Mouse (Mus musculus) adipocyte (in vitro differentiated cells): ENCODE results near the gene Gpr1.

ENCODE experiments used
- DNase-seq: peaks from one replicate; pipeline ENCODE4 v3.0.0-alpha.2; 2016; ENCODE audit warnings: low spot score

The Gpr1 gene

DNA sequence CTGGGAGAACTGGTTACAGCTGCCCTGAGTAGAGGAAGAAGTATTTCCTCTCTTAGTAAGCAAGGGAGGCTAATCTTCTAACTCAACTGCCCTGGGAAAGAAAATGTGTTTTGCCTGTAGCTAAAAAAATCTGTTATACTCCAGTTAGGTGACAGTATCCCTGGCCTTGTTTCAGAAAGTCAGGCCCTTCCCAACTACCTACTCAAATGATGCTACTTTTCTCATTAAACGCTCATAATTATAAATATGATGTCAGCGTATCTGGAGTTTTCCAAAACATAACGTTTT is at the start of gene Gpr1:
Gene Gpr1 (minus strand): TSS at position 273 of the 288 bp plus-strand sequence.
- no peak for DNase-seq

DNA sequence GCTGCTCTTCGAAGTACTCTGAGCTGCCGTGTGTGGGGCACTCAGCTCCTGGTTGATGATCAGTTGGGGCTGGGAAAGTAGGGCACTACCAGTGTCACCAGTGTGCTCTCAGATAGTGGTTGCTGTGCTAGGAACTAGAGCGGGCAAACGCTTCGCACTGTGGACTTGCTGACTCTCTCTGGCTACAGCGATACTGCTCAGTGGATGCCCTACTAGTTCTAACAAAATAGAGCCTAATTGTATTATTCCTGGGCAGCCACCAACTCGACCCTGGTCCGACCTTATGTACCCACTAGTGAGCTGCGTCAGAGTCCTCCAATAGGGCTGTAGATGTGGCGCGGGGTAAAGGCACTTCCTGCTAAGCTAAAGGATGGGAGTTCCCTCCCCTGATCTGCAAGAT is 49.3 kb upstream of the Gpr1 start:
- no peak for DNase-seq

DNA sequence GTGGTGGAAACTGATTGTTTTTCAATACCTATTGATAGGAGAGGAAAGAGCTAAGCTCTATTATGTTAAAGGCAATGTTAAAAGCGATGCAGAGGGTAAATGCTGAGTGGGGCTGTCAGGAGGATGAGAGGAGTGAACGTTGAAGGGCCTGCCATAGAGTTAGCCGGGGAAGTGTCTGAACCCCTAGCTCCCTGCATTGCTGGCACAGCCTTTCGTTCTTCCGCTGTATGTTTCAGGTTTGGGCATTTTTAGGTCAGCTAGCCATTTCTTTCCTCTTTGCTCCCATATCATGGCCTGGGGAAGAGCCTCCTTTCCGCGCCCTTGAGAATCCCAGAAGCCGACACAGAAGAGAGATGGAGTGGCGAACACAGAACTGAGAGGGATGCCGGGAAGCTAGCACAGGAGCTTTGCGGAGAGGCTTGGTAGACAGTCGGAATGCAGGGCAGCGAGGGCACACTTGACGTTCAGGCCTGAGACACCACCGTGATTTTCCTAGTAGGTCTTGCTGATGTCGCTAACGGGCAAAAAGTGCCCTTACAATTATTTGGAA is 46.8 kb upstream of the Gpr1 start:
- DNase-seq: no peak

DNA sequence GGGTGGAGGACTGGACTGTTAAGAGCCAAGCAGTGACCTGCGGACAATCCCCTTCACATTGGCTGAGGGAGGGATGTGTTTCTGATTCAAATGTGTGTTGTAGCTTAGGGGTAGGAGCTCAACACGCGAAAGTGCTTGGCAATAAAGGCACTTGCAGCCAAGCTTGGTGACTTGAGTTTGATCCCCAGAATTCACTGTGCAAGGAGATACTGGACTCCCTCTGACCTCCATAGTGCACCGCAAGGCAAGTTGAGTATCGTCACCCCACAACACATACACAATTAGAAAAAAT is 46.3 kb upstream of the Gpr1 start:
- no peak for DNase-seq

DNA sequence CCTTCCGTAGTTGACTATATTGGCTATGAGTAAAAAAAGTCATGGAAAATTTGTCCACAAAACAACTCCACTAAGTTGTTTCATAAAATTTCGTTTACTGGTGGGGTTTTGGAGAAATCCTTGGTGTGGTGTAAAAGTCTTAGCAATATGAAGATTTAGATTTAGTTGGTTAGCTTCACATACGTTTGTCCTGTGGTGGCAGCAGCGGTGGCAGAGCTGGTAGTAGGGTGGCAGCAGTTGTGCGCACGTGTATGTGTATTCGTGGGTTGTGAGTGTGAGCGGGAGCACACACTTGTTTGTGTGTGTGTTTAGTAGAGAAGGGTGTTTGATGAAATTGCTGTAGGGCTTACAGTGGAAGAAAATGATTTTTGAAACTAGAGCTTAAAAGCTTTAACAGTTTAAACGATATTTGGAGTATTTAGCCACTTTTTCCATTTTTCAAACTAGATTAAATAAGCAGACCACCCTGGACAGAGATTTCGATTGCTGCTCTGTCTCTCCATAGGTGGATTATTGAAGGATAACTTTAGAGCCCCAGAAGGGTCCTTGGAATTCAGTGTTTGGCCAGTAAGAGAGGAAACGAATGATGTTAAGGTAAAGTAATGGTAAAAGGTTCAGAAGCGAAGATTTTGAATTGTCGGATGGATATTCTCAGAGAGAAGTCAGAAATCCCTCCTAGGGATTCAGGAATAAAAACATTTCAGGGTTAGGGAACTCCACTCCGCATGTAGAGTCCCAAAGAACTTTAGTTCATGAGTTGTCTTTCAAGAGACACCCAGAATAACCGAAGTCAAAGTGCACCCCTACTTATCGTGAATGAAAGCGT is 45.8 kb upstream of the Gpr1 start:
- no peak for DNase-seq

DNA sequence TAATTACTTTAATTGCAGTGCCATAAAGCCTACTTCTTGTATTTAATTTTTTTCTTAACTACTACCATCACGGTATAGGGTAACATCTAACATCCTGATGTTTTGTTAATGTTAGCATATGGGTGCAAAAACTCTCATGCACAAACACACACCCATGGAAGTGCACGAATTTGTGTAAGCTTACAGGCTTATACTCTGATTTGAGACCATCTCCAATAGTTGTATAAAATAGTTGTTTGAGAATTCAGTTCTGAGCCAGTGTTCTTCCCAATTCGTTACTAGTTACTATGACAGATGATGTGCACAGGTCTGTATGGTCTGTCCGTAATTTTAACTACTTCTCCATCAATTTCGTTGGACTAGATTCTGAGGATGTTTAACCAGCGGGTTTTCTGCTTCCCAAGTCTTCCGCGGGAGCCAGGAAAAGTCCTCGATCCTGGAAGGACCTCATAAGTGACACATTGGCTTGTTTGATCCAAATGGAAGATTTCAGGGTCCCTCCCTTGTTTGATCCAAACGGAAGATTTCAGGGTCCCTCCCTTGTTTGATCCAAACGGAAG is 45.0 kb upstream of the Gpr1 start:
- no peak for DNase-seq

DNA sequence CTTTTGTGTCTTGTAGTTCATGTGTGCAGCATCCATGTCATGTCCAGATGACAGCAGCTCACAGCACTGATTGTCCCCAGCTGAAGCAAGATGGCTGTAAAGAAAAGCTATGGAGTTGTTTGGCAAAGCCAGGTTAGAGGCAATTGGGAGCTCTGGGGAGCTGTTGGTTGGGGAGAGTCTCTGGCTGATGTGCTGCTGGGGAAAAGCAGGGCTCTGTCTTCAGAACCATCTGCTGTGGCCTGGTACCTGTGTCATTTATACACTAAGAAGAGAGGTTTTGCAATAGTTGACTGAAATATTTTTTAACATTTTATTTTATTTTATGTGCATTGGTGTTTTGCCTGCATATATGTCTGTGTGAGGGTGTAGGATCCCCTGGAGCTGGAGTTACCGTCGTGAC is 44.2 kb upstream of the Gpr1 start:
- DNase-seq: no peak

DNA sequence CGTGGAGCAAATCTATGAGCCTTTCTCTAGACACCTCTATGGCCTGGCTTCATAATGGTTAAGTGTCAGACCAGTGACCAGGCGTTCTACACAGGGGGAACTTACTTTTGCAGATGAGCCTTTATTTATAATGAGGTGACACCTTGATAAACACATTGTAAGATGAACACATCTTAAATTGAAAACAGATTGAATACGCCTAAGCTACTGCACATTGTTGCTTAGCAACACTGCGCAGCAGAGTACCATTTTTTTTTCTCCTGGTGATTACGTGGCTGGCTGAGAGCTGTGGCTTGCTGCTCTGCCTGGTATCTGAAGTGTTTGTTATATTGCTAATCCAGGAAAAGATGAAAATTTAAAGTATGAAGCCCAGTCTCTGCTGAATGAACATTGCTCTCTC is 41.7 kb upstream of the Gpr1 start:
- no peak for DNase-seq

DNA sequence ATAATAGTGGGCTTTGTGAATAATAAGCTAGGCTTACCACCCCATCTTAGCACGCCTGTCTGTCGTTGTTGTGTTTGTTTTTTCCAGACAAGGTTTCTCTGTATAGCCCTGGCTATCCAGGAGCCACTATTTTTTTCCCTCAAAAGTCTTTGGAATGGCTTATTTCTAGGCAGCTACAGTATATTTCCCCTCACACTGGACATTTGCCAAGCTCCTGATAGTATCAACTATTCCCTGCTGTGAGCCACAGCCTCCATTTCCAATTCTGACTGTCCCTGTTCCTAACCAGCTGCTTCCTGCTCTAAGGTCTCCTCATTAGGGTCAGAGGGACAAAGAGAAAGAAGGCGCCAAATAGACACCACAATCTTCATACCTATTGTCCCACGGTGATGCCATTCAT is 40.8 kb upstream of the Gpr1 start:
- no peak for DNase-seq

DNA sequence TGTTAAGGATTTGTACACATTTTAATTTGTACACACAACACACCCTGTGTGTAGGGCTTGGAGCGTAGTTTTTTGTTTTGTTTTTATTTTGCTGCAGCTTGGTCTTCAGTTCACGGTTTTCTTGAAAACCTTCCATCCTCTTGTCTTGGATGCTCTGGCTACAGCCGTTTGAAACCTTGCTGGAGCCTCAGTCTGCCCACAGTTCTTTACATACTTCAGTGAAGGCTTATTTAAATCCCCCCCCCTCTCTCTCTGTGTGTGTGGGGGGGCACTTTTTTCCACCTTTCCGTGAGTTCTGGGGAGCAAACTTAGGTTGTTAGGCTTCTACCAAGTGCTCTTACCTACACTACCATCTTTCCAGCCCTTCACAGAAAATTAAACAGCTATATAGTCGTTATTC is 38.9 kb upstream of the Gpr1 start:
- DNase-seq: no peak

DNA sequence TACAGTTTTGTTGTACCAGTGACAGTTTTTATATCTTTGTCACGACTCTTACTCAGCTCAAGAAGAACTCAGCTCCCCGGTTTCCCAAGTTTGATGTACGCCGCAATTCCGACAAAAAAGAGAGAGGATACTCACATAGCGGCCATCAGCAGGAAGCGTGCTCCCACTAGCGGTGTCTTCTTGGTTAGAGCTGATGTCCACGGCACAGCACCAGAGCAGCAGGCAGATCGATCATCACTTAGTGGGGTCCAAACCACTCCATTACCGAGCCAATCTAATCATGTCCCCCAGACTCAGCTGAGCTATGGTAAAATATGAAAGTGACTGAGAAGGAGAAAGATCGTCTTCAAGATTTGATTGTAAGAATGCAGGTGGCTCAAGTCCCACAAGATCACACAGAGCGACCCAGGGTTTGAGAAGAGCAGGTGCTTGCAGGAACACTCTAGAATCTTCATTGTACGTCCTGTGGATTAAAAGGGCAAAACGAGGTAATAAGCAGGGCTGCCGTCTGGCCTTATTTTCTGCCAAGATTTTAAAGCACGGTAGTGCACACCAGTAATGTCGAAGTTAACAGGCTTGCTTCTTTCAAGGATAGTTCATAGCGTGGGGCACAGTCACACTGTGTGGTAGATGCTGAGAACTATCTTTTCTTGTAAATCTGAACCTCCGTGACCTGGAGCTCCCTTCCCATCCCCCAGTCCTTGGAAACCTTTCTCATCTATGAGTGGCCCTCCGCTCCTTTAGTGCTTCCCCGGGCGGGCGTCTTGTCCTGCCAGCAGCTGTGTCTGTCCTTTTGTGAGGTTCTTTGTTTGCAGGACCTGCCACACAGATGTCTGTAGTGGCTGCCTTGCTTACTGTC is 38.2 kb upstream of the Gpr1 start:
- no peak for DNase-seq

DNA sequence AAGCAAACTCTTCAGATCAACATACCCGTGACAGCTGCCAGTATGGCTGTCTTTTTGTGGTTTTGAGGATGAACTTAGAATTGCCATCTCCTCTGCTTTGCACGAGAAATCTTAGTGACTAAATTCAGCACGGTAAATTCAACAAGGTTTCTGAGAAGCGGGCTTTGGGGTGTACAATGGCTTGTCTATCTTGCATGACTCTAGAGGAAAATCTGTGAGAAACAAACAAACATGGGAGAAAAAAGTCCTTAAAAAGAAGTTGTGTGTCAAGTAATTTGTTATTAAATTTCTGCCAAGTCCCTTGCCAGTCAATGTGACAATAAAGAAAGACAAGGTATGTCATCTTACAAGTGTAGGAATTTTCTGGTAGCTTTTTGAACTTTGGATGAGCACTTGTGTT is 34.9 kb upstream of the Gpr1 start:
- DNase-seq: no peak

DNA sequence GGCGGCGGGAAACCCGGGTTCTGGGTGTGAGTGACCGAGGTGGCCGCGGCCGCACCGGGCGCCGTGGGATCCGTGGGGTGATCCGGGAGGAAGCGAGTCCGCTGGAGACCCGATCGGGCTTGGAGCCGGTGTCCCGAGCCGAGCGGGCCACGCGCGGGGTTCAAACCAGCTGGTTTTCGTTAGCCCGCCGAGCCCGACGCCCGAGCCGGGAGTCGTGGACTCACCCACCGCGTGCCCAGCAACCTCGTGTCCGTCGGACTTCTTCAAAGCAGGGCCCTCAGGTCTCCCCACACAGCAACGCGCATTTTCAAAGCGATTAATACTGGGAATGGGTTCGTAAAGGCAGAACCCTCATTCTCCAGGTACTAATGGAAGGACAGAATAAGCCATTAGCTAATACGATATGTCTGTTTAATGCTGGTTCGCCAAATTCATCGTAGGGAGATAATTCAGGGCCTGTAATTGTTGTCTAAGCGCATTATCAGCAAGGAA is 34.1 kb upstream of the Gpr1 start:
- no peak for DNase-seq

DNA sequence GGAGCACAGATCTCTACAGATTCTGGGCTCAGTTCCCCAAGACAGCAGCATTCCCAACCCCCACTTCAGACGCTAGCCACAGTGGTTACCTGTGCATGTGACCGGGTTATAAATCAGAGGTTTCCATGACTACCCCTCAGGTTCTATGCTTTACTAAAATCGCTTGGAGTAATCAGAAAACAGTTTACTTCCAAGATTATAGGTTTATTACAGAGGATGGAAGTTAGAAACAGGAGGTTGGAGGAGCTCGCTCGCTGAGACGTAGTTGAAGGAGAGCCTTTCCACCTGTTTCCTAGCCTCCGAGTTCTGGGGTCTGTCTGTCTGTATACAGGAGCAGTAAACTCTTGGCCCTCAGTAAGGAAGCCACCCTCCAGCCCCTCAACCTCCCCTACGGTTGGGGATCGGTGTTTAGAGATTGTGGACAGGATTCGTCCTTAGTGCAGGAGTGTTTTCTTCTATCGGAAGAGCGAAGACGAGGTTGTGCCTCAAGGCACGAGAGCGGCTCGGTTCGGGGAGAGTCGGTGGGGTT is 33.6 kb upstream of the Gpr1 start:
- DNase-seq: no peak

DNA sequence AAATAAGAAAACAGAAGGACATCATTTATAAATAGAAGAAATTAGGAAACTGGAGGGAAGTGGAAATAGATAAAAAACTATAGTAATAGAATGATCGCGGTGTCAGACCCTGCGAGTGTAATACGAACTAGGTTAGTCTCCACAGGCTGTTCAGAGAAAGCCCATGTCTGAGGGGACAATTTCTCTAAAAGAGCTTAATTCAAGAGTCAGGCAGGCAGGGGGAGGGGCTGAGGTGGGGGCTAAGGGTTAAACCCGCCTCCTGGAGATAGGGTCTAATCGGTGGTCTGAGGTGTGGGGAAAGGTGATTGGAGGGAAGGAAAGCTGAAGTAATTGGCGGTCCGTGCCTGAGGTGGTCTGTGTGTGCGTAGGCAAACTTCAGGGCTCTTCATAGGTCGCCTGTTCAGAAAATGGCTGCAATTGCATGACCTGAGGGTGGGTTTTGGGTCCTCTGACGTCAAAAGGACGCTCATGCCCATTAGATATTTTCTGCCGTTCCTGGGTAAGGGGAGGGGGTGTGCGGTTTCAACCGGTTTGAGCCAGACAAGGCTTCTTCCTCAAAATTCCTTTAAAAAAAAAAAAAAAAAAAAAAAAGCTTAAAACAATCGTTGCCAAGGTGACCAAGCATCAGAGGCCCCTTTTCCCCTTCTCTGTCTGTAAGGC is 32.6 kb upstream of the Gpr1 start:
- no peak for DNase-seq

DNA sequence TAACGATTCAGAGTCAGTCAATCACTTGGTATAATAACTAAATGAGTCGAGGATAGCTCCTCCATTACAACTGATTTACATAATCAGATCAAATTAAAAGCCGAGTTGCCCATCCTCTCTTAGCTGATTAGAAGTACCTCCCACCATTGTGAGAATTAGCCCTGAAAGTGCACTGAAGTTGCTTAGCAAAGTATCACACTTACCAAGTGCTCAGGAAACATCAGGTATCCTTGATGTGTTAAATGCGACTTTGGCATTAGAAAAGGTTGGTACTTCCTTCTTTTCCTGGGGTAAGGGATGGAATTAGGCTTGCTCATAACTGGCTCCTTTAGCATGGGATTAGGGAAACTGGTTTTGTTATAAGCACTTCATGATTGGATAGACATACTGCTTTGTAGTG is 29.5 kb upstream of the Gpr1 start:
- DNase-seq: no peak

DNA sequence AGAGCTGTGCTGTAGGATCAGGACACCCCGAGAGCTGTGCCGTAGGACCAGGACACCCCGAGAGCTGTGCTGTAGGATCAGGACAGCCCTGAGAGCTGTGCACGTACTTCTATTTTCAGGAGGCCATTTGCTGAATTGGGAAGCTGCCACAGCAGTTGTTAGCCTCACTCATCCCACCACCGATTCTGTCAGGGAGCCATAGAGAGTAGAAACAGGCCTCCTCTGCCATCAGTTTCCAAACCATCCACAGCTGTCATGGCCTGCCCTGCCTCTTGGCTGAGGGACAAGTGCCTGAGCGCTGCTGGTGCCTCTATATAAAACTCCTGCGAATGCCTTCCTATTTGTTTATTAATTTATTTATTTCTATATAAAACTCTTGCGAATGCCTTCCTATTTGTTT is 25.4 kb upstream of the Gpr1 start:
- DNase-seq: no peak

DNA sequence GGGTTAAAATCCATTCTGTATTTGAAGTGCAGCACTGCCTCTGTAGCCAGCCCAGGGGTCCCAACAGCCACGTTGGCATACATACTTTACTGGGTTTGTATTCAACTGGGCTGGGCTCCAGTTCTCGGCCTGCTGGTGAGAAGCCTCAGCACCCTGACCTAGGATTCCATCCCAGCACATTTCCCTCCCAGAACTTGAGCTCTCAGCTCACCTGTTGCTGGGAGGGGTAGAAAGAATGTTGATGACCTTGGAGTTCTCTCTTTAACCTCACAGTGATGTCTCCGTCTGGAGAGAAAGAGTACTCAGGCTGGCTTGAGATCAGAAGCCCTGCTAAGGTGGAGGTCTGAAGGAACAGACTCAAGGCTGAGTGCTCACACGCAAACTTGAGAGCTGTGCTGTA is 25.0 kb upstream of the Gpr1 start:
- DNase-seq: no peak

DNA sequence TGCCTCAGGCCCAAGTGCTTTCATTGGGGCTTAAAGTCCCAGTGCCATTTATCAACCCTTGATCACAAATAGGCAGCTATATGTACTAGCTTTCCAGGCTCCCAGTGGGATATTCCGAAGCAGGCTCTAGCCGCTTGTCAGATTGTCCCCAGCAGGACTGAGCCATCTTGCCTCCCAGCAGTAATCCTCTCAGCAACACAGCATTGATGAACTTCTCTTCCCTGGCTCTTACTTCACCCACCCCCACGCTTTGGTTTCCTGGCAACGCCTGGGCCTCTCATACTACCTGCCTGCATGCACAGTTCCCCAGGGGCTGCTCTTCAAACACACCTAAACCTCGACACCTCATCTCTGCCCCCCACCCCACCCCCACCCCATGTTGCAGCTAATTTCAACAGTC is 23.0 kb upstream of the Gpr1 start:
- DNase-seq: no peak

DNA sequence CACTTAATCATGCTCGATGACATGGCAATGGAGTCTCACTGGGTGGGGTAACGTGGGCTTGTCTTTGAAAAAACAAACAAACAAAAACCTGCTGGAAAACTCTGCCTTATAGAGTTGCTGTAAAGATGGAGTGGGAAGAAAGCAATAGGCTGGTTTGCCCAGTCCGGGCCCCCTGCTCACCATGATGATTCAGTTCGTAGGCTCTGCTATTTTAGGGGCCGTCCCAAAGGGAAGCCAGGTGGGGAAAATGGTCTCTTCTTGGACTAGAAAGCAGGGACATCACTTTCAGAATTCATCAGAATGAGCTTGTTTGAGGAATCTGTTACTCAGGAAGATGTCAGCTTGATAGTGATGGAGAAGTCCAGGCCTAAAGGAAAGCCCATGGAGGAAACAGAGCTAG is 12.9 kb upstream of the Gpr1 start:
- no peak for DNase-seq

DNA sequence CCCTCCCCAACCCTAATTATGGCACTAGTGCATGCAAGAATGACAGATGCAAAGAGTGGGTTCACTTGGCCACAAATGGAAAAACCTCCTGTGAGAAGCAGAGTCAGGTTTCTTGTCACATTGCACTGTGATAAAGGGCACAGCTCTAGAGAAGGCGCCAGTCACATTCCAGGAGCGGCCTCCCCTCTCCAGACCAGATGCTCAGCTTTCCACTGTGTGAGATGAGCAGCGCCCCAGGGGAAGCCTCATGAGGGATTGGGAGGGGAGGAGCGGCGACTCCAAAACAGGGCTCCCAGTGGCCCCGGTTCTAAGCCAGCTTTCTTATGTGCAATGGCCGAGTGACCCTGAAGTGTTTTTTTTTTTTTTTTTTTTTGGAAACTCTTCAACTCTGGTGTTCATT is 11.5 kb upstream of the Gpr1 start:
- no peak for DNase-seq

DNA sequence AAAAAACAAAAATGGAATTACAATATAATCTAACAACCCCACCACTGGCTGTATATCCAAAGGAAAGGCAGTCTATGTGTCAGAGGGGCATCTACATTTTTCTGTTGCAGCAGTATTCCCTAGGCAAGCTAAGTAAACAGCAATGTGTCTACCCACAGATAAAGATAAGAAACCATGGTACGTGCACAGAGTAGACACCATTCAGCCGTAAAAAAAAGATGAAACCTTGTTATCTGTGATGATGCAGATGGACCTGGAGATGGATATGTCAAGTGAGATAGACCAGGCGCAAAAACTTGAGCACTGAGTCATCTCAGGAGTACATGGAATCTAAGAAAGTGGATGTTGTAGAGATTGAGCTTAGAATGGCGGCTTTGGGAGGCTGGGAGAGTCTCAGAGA is 10.7 kb upstream of the Gpr1 start:
- DNase-seq: no peak
